Mouse (Mus musculus) lung, embryonic 15.5 days (tissue): ENCODE results near the gene Mgea5. TPM values are rescaled to one million over a fixed set of nuclear protein-coding genes. Genes with fewer than 3 reads are reported as not detected.

ENCODE experiments used
- ATAC-seq: fragments of 200-750 bp; cut with Nextera tagmentation; 2 replicates; pipeline ENCODE4 v1.8.0; 2017; ENCODE audit warnings: moderate number of reproducible peaks, borderline replicate concordance; ENCODE audit not compliant: low FRiP score, low TSS enrichment; ENCODE audit errors: extremely low read depth
- H3K27ac ChIP-seq: fragments of 300-500 bp; sonication (generic); 2 replicates; pipeline ENCODE4 v1.5.1; 2015; ENCODE audit warnings: moderate library complexity, mild to moderate bottlenecking, inconsistent platforms
- H3K27me3 ChIP-seq: fragments of 300-500 bp; sonication (generic); 2 replicates; pipeline ENCODE4 v1.6.1; 2015; ENCODE audit warnings: inconsistent platforms
- H3K36me3 ChIP-seq: fragments of 300-500 bp; sonication (generic); 2 replicates; pipeline ENCODE4 v1.6.1; 2015; ENCODE audit warnings: inconsistent platforms
- H3K4me1 ChIP-seq: fragments of 300-500 bp; sonication (generic); 2 replicates; pipeline ENCODE4 v1.6.1; 2015; ENCODE audit warnings: inconsistent platforms
- H3K4me2 ChIP-seq: fragments of 300-500 bp; sonication (generic); 2 replicates; pipeline ENCODE4 v1.6.1; 2015; ENCODE audit warnings: inconsistent platforms, mild to moderate bottlenecking, moderate library complexity
- H3K4me3 ChIP-seq: fragments of 300-500 bp; sonication (generic); 2 replicates; pipeline ENCODE4 v1.5.1; 2015; ENCODE audit warnings: mild to moderate bottlenecking, inconsistent platforms
- H3K9ac ChIP-seq: fragments of 300-500 bp; sonication (generic); 2 replicates; pipeline ENCODE4 v1.6.1; 2015; ENCODE audit warnings: inconsistent platforms
- H3K9me3 ChIP-seq: fragments of 300-500 bp; sonication (generic); 2 replicates; pipeline ENCODE4 v1.6.1; 2016; ENCODE audit warnings: inconsistent platforms
- WGBS: fragments of 180-500 bp; shearing (Covaris S2); methylation state at CpG from one replicate; pipeline ENCODE4 v1.1.7; 2015; 5-methylcytosine and 5-hydroxymethylcytosine counted together
- polyA plus RNA-seq: library from polyadenylated mRNA; unstranded; fragments of >200 nt; fragmentation: Nextera tagmentation; extraction: Ambion mirVana; gene quantifications from 2 replicates; pipeline ENCODE4 v1.2.1, GENCODE M21; 2015

The Mgea5 gene
- polyA plus RNA-seq, 1 experiment from 2014 or later = 51.9 TPM

GRCm38 (mm10) chr19:45746153-45747020 lies 37.2 kb downstream of the Mgea5 start:
- Histone ChIP-seq H3K36me3 (peaks cover 3% of the 10 kb centered on the region; the same call in 1 of the 2 replicates), H3K4me2 (peak overlapping the region; percentile 37), H3K9ac (0 out of 2 replicates have a peak overlapping the region, but pooled peaks have one; percentile 16), H3K27ac (no peak overlapping the region), H3K9me3 (no peaks in the 10 kb centered on the region), H3K4me1 (peaks cover 53% of the 10 kb centered on the region), H3K27me3 (peaks cover 52% of the 10 kb centered on the region), H3K4me3 (peak overlapping the region; percentile 5; the same call in 1 of the 2 replicates)
- ATAC-seq = no peak
- 11% methylated on average over 29 of the region's 29 CpGs for WGBS

GRCm38 (mm10) chr19:45745344-45746152 lies 38.1 kb downstream of the Mgea5 start:
- peaks cover 59% of the 10 kb centered on the region for H3K27me3 ChIP-seq
- H3K4me3 ChIP-seq = peak overlapping the region; percentile 5; the same call in 1 of the 2 replicates
- no peaks in the 10 kb centered on the region for H3K36me3 ChIP-seq
- 7% methylated on average over 32 of the region's 32 CpGs for WGBS
- H3K27ac ChIP-seq = no peak overlapping the region
- peaks cover 53% of the 10 kb centered on the region for H3K4me1 ChIP-seq
- H3K4me2 ChIP-seq = peak overlapping the region; percentile 37
- ATAC-seq = no peak
- H3K9me3 ChIP-seq = no peaks in the 10 kb centered on the region
- peak overlapping the region; percentile 16; the same call in 1 of the 2 replicates for H3K9ac ChIP-seq

- peaks cover 77% of the 10 kb centered on the region for H3K27me3 ChIP-seq
- H3K9ac ChIP-seq = no peak overlapping the region
- H3K4me1 ChIP-seq = peaks cover 47% of the 10 kb centered on the region
- 20% methylated on average over 7 of the region's 7 CpGs for WGBS
- H3K9me3 ChIP-seq = no peaks in the 10 kb centered on the region
- peak overlapping the region; percentile 46 for H3K4me3 ChIP-seq
- H3K4me2 ChIP-seq = peak overlapping the region; percentile 93
- no peak overlapping the region for H3K27ac ChIP-seq
- no peak for ATAC-seq
- H3K36me3 ChIP-seq = no peaks in the 10 kb centered on the region
Observed at GRCm38 (mm10) chr19:45743619-45744018, 40.0 kb downstream of the Mgea5 start.

GRCm38 (mm10) chr19:45742984-45743575 lies 40.6 kb downstream of the Mgea5 start:
- 2% methylated on average over 21 of the region's 44 CpGs for WGBS
- no peak overlapping the region for H3K27ac ChIP-seq
- H3K4me2 ChIP-seq = peak overlapping the region; percentile 93
- no peak overlapping the region for H3K9ac ChIP-seq
- H3K4me3 ChIP-seq = peak overlapping the region; percentile 46
- H3K4me1 ChIP-seq = peaks cover 42% of the 10 kb centered on the region
- H3K36me3 ChIP-seq = no peaks in the 10 kb centered on the region
- ATAC-seq = no peak
- no peaks in the 10 kb centered on the region for H3K9me3 ChIP-seq
- peaks cover 83% of the 10 kb centered on the region for H3K27me3 ChIP-seq

- peak within 1 kb of the TSS; percentile 46 for H3K4me3 ChIP-seq
- H3K27me3 ChIP-seq = peaks cover 90% of the 10 kb centered on the region
- no peaks in the 10 kb centered on the region for H3K9me3 ChIP-seq
- H3K9ac ChIP-seq = peak within 1 kb of the TSS; percentile 18; the same call in 1 of the 2 replicates
- no peak for ATAC-seq
- no peaks in the 10 kb centered on the region for H3K36me3 ChIP-seq
- H3K4me2 ChIP-seq = peak within 1 kb of the TSS; percentile 93
- H3K27ac ChIP-seq = no peak within 1 kb of the TSS
- 3% methylated on average over 51 of the region's 68 CpGs for WGBS
- H3K4me1 ChIP-seq = peaks cover 42% of the 10 kb centered on the region
Observed at GRCm38 (mm10) chr19:45742218-45742983, 41.2 kb downstream of the Mgea5 start, which contains the start of gene Fgf8. Fgf8 (minus strand) TSS chr19:45742915.

- no peak overlapping the region for H3K9ac ChIP-seq
- H3K27ac ChIP-seq = no peak overlapping the region
- H3K4me2 ChIP-seq = peak overlapping the region; percentile 93
- WGBS = 2% methylated on average over 45 of the region's 45 CpGs
- H3K27me3 ChIP-seq = peaks cover 96% of the 10 kb centered on the region
- peak overlapping the region; percentile 46; the same call in 1 of the 2 replicates for H3K4me3 ChIP-seq
- no peaks in the 10 kb centered on the region for H3K9me3 ChIP-seq
- H3K36me3 ChIP-seq = no peaks in the 10 kb centered on the region
- no peak for ATAC-seq
- H3K4me1 ChIP-seq = peaks cover 44% of the 10 kb centered on the region
Observed at GRCm38 (mm10) chr19:45741431-45742217, 42.0 kb downstream of the Mgea5 start.

- no peaks in the 10 kb centered on the region for H3K36me3 ChIP-seq
- H3K27ac ChIP-seq = no peak overlapping the region
- no peak overlapping the region for H3K9ac ChIP-seq
- 11% methylated on average over 7 of the region's 7 CpGs for WGBS
- no peaks in the 10 kb centered on the region for H3K9me3 ChIP-seq
- H3K4me3 ChIP-seq = no peak overlapping the region
- H3K4me2 ChIP-seq = no peak overlapping the region
- H3K27me3 ChIP-seq = peaks cover 96% of the 10 kb centered on the region
- no peak for ATAC-seq
- H3K4me1 ChIP-seq = peaks cover 37% of the 10 kb centered on the region
Observed at GRCm38 (mm10) chr19:45740817-45741216, 42.8 kb downstream of the Mgea5 start.

- 12% methylated on average over 13 of the region's 13 CpGs for whole genome bisulfite sequencing
- no peak overlapping the region for H3K4me3 ChIP-seq
- peaks cover 31% of the 10 kb centered on the region for H3K4me1 ChIP-seq
- H3K27me3 ChIP-seq = peaks cover 96% of the 10 kb centered on the region
- ATAC-seq = no peak
- no peaks in the 10 kb centered on the region for H3K9me3 ChIP-seq
- no peak overlapping the region for H3K9ac ChIP-seq
- no peak overlapping the region for H3K4me2 ChIP-seq
- H3K27ac ChIP-seq = no peak overlapping the region
- H3K36me3 ChIP-seq = no peaks in the 10 kb centered on the region
Observed at GRCm38 (mm10) chr19:45740233-45740632, 43.4 kb downstream of the Mgea5 start.

- H3K4me3 ChIP-seq = no peak overlapping the region
- H3K4me1 ChIP-seq = peaks cover 29% of the 10 kb centered on the region
- no peak overlapping the region for H3K9ac ChIP-seq
- WGBS = 71% methylated on average over 5 of the region's 5 CpGs
- H3K27me3 ChIP-seq = peaks cover 94% of the 10 kb centered on the region
- ATAC-seq = no peak
- no peaks in the 10 kb centered on the region for H3K36me3 ChIP-seq
- no peak overlapping the region for H3K27ac ChIP-seq
- H3K4me2 ChIP-seq = no peak overlapping the region
- no peaks in the 10 kb centered on the region for H3K9me3 ChIP-seq
Observed at GRCm38 (mm10) chr19:45738521-45738920, 45.1 kb downstream of the Mgea5 start.

- Histone ChIP-seq H3K4me1 (peaks cover 24% of the 10 kb centered on the region), H3K4me3 (no peak overlapping the region), H3K9ac (no peak overlapping the region), H3K27ac (no peak overlapping the region), H3K27me3 (peaks cover 94% of the 10 kb centered on the region), H3K9me3 (no peaks in the 10 kb centered on the region), H3K36me3 (no peaks in the 10 kb centered on the region), H3K4me2 (no peak overlapping the region)
- ATAC-seq = no peak
- 78% methylated on average over 10 of the region's 10 CpGs for WGBS
Observed at GRCm38 (mm10) chr19:45737846-45738484, 45.7 kb downstream of the Mgea5 start.
